Mouse (Mus musculus): Measurements from ENCODE around the gene Bst1. TPM values are rescaled to one million over a fixed set of nuclear protein-coding genes. Genes with fewer than 3 reads are reported as not detected.

Bst1 gene
- total RNA-seq, 2 experiments from 2014 or later = not detected

DNA sequence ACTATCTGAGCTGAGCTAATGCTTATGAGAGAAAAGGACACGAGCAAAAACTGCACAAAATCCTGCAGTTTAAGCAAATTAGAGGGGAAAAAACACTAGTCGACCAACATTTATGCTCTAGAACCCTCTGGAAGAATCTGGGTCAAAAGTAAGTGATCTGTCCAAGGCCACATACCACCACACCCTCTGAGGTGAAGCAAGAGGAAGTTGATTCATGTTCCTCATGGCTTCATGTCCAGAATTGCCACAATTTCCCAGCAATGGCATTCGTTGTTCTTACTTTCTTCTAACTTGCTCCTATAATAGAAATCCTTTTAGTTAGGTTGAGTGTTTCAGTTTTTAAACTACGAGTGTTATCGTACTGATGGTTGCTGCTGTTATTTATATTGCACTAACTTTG lies 19.2 kb upstream of the Bst1 start:
- Histone ChIP-seq H3K27ac (no peak overlapping the region), H3K4me3 (no peak overlapping the region)
- no peak for TF ChIP-seq CTCF (conservative IDR thresholded peaks at IDR 0.05)
- no peak for DNase-seq (ENCODE audit: low spot score in 2 of 2)

DNA sequence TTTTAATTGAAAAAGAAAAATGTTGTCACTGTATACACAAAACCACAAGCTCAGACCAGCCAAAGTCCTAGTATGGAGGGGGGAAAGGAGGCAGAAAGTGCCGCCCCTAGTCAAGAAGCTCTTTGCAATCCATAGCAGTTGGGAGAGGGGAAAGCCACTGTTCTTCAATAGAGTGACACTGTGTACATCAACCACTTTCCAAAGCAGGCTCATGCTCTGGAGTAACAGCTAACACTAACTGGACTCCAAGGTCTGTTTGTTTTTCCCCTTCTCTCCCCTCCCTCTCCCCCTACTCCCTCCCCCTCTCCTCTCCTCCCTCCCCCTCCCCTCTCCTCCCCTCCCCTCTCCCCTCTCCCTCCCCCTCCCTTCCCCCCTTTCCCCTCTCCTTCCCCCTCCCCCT lies 18.0 kb upstream of the Bst1 start:
- TF ChIP-seq CTCF (conservative IDR thresholded peaks at IDR 0.05) = no peak

DNA sequence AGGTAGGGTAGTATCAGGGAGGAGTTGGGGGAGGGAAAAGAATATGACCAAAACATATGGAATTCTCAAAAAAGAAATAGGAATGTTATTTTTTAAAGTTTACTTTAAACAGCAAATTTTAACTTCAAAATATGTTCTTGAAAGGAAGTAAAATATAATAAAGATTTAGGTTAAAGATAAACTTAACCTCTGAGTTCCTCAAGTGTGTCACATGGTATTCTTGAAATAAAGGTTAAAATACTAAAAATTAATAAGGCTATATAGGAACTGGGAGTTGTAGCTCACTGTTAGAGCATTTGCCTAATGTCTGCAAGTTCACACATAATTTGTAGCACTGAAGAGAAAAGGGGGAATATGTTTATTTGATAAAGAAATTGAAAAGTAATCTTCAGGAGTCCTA lies 17.4 kb upstream of the Bst1 start:
- Histone ChIP-seq H3K27ac (no peak overlapping the region), H3K4me3 (no peak overlapping the region)
- TF ChIP-seq CTCF (conservative IDR thresholded peaks at IDR 0.05) = no peak
- DNase-seq (ENCODE audit: low spot score in 2 of 2) = no peak

More for the DNA sequence above, 18.0 kb upstream of the Bst1 start:
- DNase-seq (ENCODE audit: low spot score in 2 of 2) = no peak
- no peak overlapping the region for H3K4me3 ChIP-seq
- no peak overlapping the region for H3K27ac ChIP-seq

DNA sequence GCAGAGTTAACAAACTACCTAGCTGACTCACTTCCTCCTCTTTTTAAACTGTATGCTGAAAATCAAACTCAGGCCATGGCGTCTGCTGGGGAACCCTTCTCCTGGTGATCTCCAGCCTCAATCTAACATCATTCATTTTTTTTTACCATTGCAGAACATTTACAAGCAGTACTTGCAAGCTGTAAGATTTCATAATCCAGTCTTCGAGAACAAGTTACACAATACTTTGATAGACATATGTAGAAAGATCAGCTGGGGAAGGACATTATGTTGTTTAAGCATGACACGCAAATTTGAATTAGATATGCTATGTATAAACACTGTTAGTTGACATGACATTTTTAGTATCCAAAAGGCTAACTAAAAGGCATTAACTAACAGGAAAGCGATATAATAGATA lies 16.9 kb upstream of the Bst1 start:
- Histone ChIP-seq H3K4me3 (no peak overlapping the region), H3K27ac (no peak overlapping the region)
- no peak for TF ChIP-seq CTCF (conservative IDR thresholded peaks at IDR 0.05)
- DNase-seq (ENCODE audit: low spot score in 2 of 2) = no peak

DNA sequence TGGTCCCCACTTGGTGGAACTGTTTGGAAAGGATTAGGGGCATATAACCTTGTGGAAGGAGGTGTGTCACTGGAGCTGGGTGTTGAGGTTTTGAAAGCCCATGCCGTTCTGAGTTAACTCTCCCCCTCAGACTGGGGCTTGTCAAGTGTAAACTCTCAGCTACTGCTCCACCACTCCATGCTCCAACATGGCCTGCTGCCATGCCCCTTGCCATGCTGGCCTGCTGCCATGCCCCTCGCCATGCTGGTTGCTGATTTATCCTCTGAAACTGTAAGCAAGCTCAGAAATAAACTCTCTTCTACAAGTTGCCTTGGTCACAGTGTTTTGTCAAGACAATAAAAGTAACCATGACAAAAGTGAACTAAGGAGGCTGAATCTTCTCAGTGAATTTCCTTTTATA lies 13.3 kb upstream of the Bst1 start:
- no peak overlapping the region for H3K4me3 ChIP-seq
- TF ChIP-seq CTCF (conservative IDR thresholded peaks at IDR 0.05) = no peak
- DNase-seq (ENCODE audit: low spot score in 2 of 2) = no peak

DNA sequence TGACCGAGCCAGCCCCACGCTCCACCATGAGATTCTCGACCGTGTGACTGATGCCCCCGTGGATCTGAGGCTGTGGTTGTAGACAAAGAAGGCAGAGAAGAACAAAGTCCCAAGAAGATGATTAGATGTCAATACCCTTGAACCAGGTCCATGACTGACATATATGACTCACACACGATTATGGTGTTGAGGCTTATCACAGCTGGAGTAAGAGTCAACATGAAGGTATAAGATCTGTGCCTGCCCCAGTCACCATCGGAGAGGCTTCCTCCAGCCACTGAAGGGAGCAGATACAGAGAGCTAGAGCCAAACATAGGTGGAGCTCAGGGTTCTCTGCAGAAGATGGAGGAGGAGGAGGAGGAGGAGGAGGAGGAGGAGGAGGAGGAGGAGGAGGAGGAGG lies 12.3 kb upstream of the Bst1 start:
- Histone ChIP-seq H3K27ac (no peak overlapping the region), H3K4me3 (no peak overlapping the region)
- TF ChIP-seq CTCF (conservative IDR thresholded peaks at IDR 0.05) = no peak
- DNase-seq (ENCODE audit: low spot score in 2 of 2) = no peak

More for the DNA sequence above, 13.3 kb upstream of the Bst1 start:
- no peak overlapping the region for H3K27ac ChIP-seq

DNA sequence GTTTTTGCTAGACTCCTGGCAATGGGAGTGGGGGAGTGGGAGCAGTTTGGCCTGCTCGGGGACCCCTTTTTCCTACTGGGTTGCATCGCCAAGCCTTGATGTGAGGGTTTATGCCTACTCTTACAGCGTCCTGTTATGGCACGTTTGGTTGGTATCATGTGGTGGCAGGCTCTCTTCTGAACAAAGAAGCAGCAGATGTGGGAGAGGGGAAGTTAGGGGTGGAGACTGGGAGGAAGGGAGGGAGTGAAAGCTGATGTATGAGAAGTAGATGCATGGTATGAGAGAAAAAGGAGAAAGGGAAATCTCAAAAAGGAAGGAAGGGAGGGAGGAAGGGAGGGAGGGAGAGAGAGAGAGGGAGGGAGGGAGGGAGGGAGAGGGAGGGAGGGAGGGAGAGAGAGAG lies 11.8 kb upstream of the Bst1 start:
- DNase-seq (ENCODE audit: low spot score in 2 of 2) = no peak
- TF ChIP-seq CTCF (conservative IDR thresholded peaks at IDR 0.05) = no peak
- Histone ChIP-seq H3K27ac (no peak overlapping the region), H3K4me3 (no peak overlapping the region)

DNA sequence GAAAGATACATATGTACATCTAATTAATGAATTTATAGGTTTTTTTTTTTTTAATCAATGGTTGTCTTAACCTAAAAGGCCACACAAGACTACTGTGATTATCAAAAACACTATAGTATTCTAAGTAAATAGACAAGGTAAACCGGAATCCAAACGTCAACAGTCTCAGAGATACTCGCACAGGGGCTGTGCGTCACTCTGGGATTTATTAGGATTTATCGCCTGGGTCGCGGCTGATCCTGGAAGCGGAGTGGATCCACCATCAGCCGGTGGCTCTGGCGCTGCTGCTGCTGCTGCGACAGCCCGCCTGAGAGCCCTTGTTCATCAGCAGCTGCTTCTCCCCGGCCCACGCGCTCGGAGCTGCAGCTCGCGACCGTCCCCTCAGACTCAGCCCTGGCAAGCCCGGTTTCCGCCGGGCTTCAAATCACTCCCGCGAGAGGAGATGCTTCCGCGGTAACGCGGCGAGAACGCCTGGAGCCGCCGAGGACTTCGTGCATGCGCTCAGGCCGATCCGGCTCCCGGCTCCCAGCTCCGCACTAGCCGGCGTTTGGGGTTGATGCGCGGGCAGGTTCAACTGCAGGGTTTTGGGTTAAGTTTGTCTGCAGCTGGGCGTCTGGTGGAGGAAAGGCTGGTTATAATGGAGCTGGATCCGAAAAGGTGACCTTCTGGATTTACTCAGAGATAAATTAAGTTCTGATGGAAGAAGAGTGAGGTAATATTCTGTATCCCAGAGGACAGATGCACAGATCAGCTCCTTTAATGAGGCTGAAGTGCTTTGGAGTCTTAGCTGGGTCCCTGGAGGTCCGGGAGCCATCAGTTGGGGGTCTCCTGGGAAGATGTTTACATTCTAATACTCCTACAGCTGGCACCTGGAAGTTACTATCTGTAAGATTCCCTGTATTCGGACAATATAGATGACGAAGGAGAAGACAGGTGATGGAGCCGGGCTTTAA lies 10.7 kb upstream of the Bst1 start:
- H3K4me3 ChIP-seq = peak overlapping the region; percentile 54
- TF ChIP-seq CTCF (conservative IDR thresholded peaks at IDR 0.05) = no peak
- peak overlapping the region; percentile 88 for H3K27ac ChIP-seq
- DNase-seq (ENCODE audit: low spot score in 2 of 2) = peak; percentile 75 to 87

DNA sequence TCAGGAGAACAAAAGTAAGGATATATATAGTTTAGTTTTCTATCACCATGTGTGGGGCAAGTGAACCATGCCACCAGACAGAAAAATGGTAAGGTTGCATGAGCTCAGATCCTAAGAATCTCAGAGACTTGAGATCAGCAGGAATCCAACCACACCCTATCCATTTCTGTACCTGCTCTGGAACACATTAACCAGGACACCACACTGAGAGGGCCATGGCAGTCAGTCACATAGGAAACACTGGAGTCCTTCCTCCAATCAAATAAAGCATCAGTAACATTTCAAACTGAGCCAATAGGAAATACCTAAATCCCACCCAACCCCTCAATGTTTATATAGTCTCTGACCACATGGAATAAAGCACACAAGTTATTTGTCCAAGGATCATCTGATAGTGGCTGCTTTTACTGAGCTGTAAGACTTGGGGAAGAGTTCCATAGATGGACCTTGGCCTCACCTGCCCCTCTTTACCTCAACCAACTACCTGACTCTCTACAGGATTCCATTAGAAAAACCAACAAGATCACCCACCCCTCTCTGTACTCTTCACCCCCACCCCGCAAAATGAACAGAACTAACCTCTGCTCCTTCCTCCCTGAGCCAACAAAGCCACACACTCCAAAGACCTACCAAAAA lies 8.1 kb upstream of the Bst1 start:
- no peak for DNase-seq (ENCODE audit: low spot score in 2 of 2)
- TF ChIP-seq CTCF (conservative IDR thresholded peaks at IDR 0.05) = no peak
- Histone ChIP-seq H3K4me3 (no peak overlapping the region), H3K27ac (no peak overlapping the region)

DNA sequence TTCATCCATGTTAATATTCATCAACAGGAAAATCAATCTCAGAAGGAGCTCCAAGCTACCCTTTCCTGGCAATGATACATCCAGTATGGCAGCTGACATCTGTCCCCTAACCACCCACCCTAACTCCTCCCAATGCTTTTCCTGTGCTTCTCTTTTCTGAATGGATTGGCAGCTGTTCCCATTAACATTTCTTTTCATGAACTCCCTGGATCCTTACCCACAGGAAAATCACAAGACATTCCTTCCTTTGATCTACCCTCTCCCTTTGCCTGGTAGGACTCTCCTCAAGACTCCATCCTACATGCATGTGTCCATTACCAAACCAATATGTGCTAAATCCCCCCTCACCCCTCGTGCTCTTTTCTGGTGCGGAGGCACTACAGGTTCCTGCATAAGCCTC lies 4.1 kb upstream of the Bst1 start:
- no peak for TF ChIP-seq CTCF (conservative IDR thresholded peaks at IDR 0.05)
- no peak overlapping the region for H3K27ac ChIP-seq
- no peak overlapping the region for H3K4me3 ChIP-seq
- DNase-seq (ENCODE audit: low spot score in 2 of 2) = peak in 1 of 2 experiments; percentile 23

DNA sequence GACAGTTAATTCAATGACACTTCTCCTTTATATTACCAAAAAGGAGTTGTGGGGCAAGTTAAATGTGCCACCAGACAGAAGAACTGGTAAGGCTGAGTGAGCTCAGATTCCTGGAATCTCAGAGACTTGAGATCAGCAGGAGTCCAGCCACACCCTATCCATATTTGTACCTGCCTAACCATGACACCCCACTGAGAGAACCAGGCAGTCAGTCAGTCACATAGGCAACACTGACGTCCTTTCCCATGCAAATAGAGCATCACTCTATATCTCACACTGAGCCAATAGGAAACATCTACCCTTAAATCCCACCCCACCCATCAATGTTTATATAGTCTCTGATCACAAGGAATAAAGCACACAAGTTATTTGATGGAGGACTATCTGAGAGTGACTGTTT lies 2.9 kb upstream of the Bst1 start:
- Histone ChIP-seq H3K4me3 (no peak overlapping the region), H3K27ac (no peak overlapping the region)
- no peak for DNase-seq (ENCODE audit: low spot score in 2 of 2)
- no peak for TF ChIP-seq CTCF (conservative IDR thresholded peaks at IDR 0.05)

DNA sequence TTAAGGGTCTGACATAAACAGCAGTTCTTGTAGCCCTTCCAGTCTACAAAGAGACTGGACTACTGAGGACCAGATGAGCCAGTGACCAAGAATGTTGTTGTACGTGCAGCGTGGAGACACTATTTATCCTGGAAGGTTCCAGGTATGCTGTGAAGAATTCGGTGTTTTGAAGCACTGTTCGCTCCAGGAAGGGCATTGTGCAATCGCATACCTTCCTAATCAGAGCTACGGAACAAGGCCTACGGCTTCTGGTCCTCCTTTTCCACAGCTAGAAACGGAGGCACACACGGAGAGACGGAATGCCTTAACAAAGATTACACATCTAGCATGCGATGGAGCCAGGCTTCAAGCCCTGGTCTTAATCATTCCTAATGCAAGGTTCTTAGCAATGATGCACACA lies 2.1 kb downstream of the Bst1 start:
- TF ChIP-seq CTCF (conservative IDR thresholded peaks at IDR 0.05) = no peak
- Histone ChIP-seq H3K27ac (no peak overlapping the region), H3K4me3 (no peak overlapping the region)
- no peak for DNase-seq (ENCODE audit: low spot score in 2 of 2)

DNA sequence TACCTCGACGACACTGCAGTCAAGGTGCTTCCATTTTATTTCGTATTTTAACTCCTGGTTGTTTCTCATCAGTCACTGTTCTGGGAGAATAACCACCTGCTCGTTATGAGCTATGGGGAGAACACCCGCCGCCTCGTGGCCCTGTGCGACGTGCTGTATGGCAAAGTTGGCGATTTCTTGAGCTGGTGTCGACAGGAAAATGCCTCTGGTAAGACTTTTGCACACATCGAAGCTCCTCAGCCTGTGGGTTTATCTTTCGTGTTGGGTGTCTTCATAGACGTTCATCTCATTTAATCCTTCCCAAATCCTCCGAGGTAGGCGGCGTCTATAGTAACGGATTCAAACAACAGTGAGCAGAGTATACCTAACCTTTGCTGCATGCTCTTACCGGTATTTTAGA lies 2.9 kb downstream of the Bst1 start, which contains the start of gene Fbxl5:
Fbxl5 (minus strand) TSS at position 101 of the 400 bp plus-strand sequence.
- Histone ChIP-seq H3K27ac (no peak within 1 kb of the TSS), H3K4me3 (no peak within 1 kb of the TSS)
- DNase-seq (ENCODE audit: low spot score in 2 of 2) = no peak
- no peak for TF ChIP-seq CTCF (conservative IDR thresholded peaks at IDR 0.05)

DNA sequence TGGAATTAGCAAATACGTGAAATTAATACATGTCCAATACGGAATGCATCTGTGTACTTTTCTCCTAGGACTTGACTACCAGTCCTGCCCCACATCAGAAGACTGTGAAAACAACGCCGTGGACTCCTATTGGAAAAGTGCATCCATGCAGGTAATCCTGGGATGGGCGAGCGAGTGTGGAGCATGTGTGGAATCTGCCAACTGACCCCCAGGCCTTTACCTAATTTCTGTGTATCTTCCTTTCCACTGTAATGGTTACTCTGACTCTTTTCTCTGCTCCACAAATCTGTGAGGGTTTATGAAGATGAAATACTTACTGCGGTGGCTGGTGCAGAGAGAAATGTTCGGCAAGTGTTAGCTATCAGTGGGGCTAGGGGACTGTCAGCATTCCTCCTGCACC lies 3.5 kb downstream of the Bst1 start:
- H3K4me3 ChIP-seq = no peak overlapping the region
- DNase-seq (ENCODE audit: low spot score in 2 of 2) = no peak
- H3K27ac ChIP-seq = no peak overlapping the region
- TF ChIP-seq CTCF (conservative IDR thresholded peaks at IDR 0.05) = no peak
